Mouse (Mus musculus) midbrain, embryonic 11.5 days (tissue): ENCODE data around the gene Nbr1. TPM values are rescaled to one million over a fixed set of nuclear protein-coding genes. Genes with fewer than 3 reads are reported as not detected.
"Not testable (repeated sequence)": the region's sequence is repeated elsewhere in the genome, so short reads cannot be mapped to it uniquely, and the experiment has no call there.

ENCODE experiments used
- ATAC-seq: fragments of 200-750 bp; cut with Nextera tagmentation; 2 replicates; pipeline ENCODE4 v1.8.0; 2017; ENCODE audit warnings: moderate TSS enrichment, moderate library complexity; ENCODE audit not compliant: low FRiP score
- DNase-seq: peaks from one replicate; pipeline ENCODE4 v3.0.0; 2015; ENCODE audit warnings: low spot score; ENCODE audit errors: missing footprints
- H3K27ac ChIP-seq: fragments of 300-500 bp; sonication (generic); 2 replicates; pipeline ENCODE4 v1.5.1; 2014; ENCODE audit warnings: low read depth, low read length
- H3K27me3 ChIP-seq: fragments of 300-500 bp; sonication (generic); 2 replicates; pipeline ENCODE4 v1.6.1; 2014; ENCODE audit warnings: mild to moderate bottlenecking, low read length, moderate library complexity, mixed read lengths; ENCODE audit not compliant: control insufficient read depth, insufficient read depth
- H3K36me3 ChIP-seq: fragments of 300-500 bp; sonication (generic); 2 replicates; pipeline ENCODE4 v1.6.1; 2014; ENCODE audit warnings: mild to moderate bottlenecking, low read length, moderate library complexity, mixed read lengths; ENCODE audit not compliant: control insufficient read depth, insufficient read depth
- H3K4me1 ChIP-seq: fragments of 300-500 bp; sonication (generic); 2 replicates; pipeline ENCODE4 v1.6.1; 2014; ENCODE audit warnings: low read length; ENCODE audit not compliant: control insufficient read depth, insufficient read depth
- H3K4me2 ChIP-seq: fragments of 300-500 bp; sonication (generic); 2 replicates; pipeline ENCODE4 v1.6.1; 2014; ENCODE audit warnings: mild to moderate bottlenecking, moderate library complexity
- H3K4me3 ChIP-seq: fragments of 300-500 bp; sonication (generic); 2 replicates; pipeline ENCODE4 v1.5.1; 2014; ENCODE audit warnings: low read depth, low read length
- H3K9ac ChIP-seq: fragments of 300-500 bp; sonication (generic); 2 replicates; pipeline ENCODE4 v1.6.1; 2014; ENCODE audit warnings: low read length
- H3K9me3 ChIP-seq: fragments of 300-500 bp; sonication (generic); 2 replicates; pipeline ENCODE4 v1.6.1; 2016; ENCODE audit warnings: low read length; ENCODE audit not compliant: control insufficient read depth
- WGBS: fragments of 180-500 bp; shearing (Covaris S2); extraction: QIAGEN DNeasy Blood & Tissue Kit; methylation state at CpG from one replicate; pipeline ENCODE4 v1.1.7; 2014; 5-methylcytosine and 5-hydroxymethylcytosine counted together
- polyA plus RNA-seq: library from polyadenylated mRNA; unstranded; fragments of >200 nt; fragmentation: Nextera tagmentation; extraction: Ambion mirVana; gene quantifications from 2 replicates; pipeline ENCODE4 v1.2.1, GENCODE M21; 2014

Nbr1 gene
- polyA plus RNA-seq, 1 experiment from 2014 or later = 91.0 TPM

DNA sequence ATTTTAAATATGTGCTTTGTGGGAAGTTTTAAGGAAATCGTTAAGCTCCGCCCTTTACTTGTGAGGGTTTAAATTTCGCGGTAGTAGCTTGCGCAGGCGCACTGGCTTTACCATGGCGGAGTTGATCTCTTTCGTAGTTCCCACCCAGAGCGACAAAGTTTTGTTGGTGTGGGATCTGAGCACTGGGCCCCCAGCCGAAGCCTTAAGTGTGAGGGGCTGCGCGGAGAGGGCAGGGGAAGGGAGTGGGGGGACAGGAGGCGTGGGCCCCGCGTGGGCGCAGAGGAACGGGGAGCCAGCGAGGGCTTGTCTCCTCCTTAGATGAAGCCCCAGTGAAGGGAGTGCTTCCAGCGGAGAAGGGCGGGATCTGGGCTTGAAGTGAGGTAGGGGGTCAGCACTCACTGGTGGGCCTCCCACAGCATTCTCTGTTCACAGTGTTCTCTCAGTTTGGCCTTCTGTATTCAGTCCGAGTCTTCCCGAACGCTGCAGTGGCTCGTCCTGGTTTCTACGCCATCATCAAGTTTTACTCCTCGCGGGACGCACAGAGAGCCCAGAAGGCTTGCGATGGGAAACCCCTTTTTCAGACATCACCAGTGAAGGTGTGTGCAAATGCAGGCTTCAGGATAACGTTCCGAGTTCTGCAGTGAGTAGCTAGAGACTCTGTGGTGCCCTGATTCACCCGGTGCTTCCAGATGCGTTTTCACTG lies 76.1 kb downstream of the Nbr1 start:
- Histone ChIP-seq H3K4me1 (peaks cover 6% of the 10 kb centered on the region; the same call in 1 of the 2 replicates), H3K36me3 (peaks cover 2% of the 10 kb centered on the region; the same call in 1 of the 2 replicates), H3K4me3 (peak overlapping the region; percentile 51), H3K9me3 (no peaks in the 10 kb centered on the region), H3K27me3 (no peaks in the 10 kb centered on the region), H3K9ac (peak overlapping the region; percentile 83), H3K27ac (peak overlapping the region; percentile 98), H3K4me2 (peak overlapping the region; percentile 83)
- DNase-seq = peak; percentile 99
- ATAC-seq = peak; percentile 61
- under 1% methylated on average over 33 of the region's 33 CpGs for WGBS

DNA sequence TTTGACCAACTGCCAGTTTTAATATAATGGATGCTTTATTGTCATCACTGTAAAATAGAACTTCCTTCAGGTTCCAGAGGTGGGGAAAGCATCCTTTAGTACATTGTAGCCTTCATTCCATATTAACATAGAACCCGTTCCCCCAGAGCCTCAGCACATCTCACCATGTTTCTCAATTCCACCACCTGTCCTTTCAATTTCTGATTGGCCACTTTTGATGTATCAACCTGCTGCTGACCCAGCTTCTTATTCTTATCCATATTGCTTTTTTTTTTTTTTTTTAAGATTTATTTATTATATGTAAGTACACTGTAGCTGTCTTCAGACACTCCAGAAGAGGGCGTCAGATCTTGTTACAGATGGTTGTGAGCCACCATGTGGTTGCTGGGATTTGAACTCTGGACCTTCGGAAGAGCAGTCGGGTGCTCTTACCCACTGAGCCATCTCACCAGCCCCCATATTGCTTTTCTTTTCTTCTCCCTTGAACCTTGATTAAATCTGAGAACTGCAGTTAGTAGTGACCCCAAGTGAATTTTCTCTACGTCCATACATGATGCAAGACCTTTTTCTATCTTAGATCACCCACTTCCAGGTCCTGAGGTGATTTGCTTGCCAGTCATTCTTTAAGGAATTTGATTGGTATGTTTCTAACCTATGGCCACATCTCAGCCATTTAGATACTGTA lies 76.9 kb downstream of the Nbr1 start:
- WGBS = 74% methylated on average over 4 of the region's 5 CpGs
- H3K9ac ChIP-seq = not testable (repeated sequence)

More for the DNA sequence above, 76.9 kb downstream of the Nbr1 start:
- not testable (repeated sequence) for ATAC-seq, H3K9me3 ChIP-seq, H3K36me3 ChIP-seq, H3K4me1 ChIP-seq, DNase-seq, H3K27me3 ChIP-seq
- Histone ChIP-seq H3K4me2 (peak overlapping the region; percentile 83), H3K27ac (peak overlapping the region; percentile 98; the same call in 1 of the 2 replicates), H3K4me3 (peak overlapping the region; percentile 51; the same call in 1 of the 2 replicates)

Other genes starting within 250 kb of the Nbr1 start
- gene Becn1, start 249.9 kb upstream of the Nbr1 start, polyA plus RNA-seq = 163 and 179 TPM in 2 replicates
- gene Psme3, start 235.9 kb upstream of the Nbr1 start, polyA plus RNA-seq = 146 and 154 TPM in 2 replicates
- gene Aoc2, start 227.1 kb upstream of the Nbr1 start, polyA plus RNA-seq = 1.3 and 1.4 TPM in 2 replicates
- gene Aoc3, start 221.5 kb upstream of the Nbr1 start, polyA plus RNA-seq = not detected in 2 replicates
- gene G6pc, start 184.6 kb upstream of the Nbr1 start, polyA plus RNA-seq = not detected in 2 replicates
- 83.0 and 91.1 TPM in 2 replicates for gene Aarsd1, start 134.5 kb upstream of the Nbr1 start, polyA plus RNA-seq
- gene Gm27029, start 127.4 kb upstream of the Nbr1 start, polyA plus RNA-seq = 7.6 and 9.9 TPM in 2 replicates
- gene Rundc1, start 127.1 kb upstream of the Nbr1 start, polyA plus RNA-seq = 12.6 and 15.0 TPM in 2 replicates
- 1.7 and 2.4 TPM in 2 replicates for gene Ptges3l, start 126.8 kb upstream of the Nbr1 start, polyA plus RNA-seq
- 385 and 399 TPM in 2 replicates for gene Rpl27, start 109.9 kb upstream of the Nbr1 start, polyA plus RNA-seq
- gene Ifi35, start 103.7 kb upstream of the Nbr1 start, polyA plus RNA-seq = 2.7 and 4.1 TPM in 2 replicates
- gene Rnd2, start 87.2 kb upstream of the Nbr1 start, polyA plus RNA-seq = 35.5 and 37.5 TPM in 2 replicates
- gene Vat1, start 85.9 kb upstream of the Nbr1 start, polyA plus RNA-seq = 43.5 and 47.6 TPM in 2 replicates
- gene Brca1, start 194 bp upstream of the Nbr1 start, polyA plus RNA-seq = 24.5 and 24.8 TPM in 2 replicates
- 2.6 and 2.7 TPM in 2 replicates for gene Tmem106a, start 30.1 kb downstream of the Nbr1 start, polyA plus RNA-seq
- not detected in 2 replicates for gene Gm11634, start 47.1 kb downstream of the Nbr1 start, polyA plus RNA-seq
- gene Rdm1, start 75.0 kb downstream of the Nbr1 start, polyA plus RNA-seq = 44.0 and 44.8 TPM in 2 replicates
- gene Arl4d, start 113.4 kb downstream of the Nbr1 start, polyA plus RNA-seq = 3.9 and 4.4 TPM in 2 replicates
- gene Dhx8, start 180.8 kb downstream of the Nbr1 start, polyA plus RNA-seq = 39.2 and 41.1 TPM in 2 replicates
- gene Etv4, start 233.2 kb downstream of the Nbr1 start, polyA plus RNA-seq = 3.8 and 4.6 TPM in 2 replicates